ENCODE assay signal across 20 mouse cellular contexts in the genomic region with DNA sequence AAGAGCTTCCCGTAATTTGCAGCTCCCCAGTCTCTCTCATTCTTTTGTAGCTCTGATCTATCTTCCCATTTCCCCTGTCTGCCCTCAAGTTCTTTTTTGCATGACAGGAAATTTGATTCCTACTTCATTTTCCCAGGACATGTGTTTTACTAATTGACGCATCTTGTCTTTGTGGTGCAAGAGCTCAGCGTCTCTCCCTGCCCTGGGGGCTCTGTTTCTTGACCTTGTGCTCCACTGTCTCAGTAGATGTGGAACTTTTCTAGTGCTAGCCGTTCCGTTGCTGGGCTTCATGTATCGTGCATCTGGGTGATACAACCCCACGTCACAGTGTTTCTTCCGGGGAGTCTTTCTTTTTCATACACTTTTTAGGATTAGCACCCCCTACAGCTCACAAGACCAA.
"Had no signal": no experiment of that assay in that cellular context is flagged by ENCODE, and none has a peak within 500 bp of the region (broad histone marks: within the 10 kb centered on the region; RNA-seq: fewer than 3 reads in every experiment).

No protein-coding gene starts in this region.

- H3K9ac ChIP-seq: kidney, embryonic 15.5 days; limb, embryonic 13.5 days; liver, embryonic 12.5 days; liver, embryonic 15.5 days; lung, embryonic 15.5 days had no signal

- H3K4me2 ChIP-seq: kidney, embryonic 15.5 days; limb, embryonic 13.5 days; liver, embryonic 12.5 days; liver, embryonic 15.5 days; lung, embryonic 15.5 days; midbrain, embryonic 11.5 days had no signal

- ATAC-seq: liver, embryonic 12.5 days had no signal

- H3K27ac ChIP-seq: kidney, embryonic 15.5 days; limb, embryonic 10.5 days; limb, embryonic 13.5 days; liver, embryonic 12.5 days; liver, embryonic 15.5 days; lung, embryonic 15.5 days; stomach, postnatal 0 days had no signal

- H3K4me3 ChIP-seq: kidney, embryonic 15.5 days; limb, embryonic 10.5 days; limb, embryonic 13.5 days; liver, embryonic 12.5 days; liver, embryonic 15.5 days; lung, embryonic 15.5 days had no signal

- H3K36me3 ChIP-seq: liver, embryonic 12.5 days; liver, embryonic 15.5 days had no signal

- DNase-seq: kidney, postnatal 10 days; kidney, postnatal 36 days; liver; lung, adult 18-20 months; lung, postnatal 14 days; lung, postnatal 4 days; midbrain, embryonic 14.5 days; right cerebral cortex, postnatal 14 days; right cerebral cortex, postnatal 4 days; thymus, adult 2 months; thymus, postnatal 14 days; thymus, postnatal 4 days had no signal

- H3K27me3 ChIP-seq: kidney, embryonic 15.5 days; limb, embryonic 13.5 days; liver, embryonic 12.5 days; liver, embryonic 15.5 days; lung, embryonic 15.5 days had no signal

- H3K9me3 ChIP-seq: kidney, embryonic 15.5 days; limb, embryonic 10.5 days; limb, embryonic 13.5 days; liver, embryonic 12.5 days; liver, embryonic 15.5 days; lung, embryonic 15.5 days had no signal

- H3K4me1 ChIP-seq: kidney, embryonic 15.5 days; limb, embryonic 10.5 days; liver, embryonic 12.5 days; liver, embryonic 15.5 days; lung, embryonic 15.5 days had no signal
